Mouse (Mus musculus) gastrocnemius, postnatal 25 days (tissue): ENCODE results near the gene Ctbs. TPM values are rescaled to one million over a fixed set of nuclear protein-coding genes. Genes with fewer than 3 reads are reported as not detected.

Experiments
- DNase-seq: peaks from one replicate; pipeline ENCODE4 v3.0.0; 2022
- long read RNA-seq, 2 experiments: library from polyadenylated mRNA; stranded (forward); transcript quantifications; one replicate each; pipeline ENCODE4 v2.0.0; 2021
- total RNA-seq, 2 experiments: library from RNA; stranded (reverse); gene quantifications; 1 replicate in 1 of 2; 2 replicates in 1 of 2; pipeline ENCODE4 v1.2.3; 2021

The Ctbs gene
- 1 to 10 TPM; 3.3 to 3.8 TPM for total RNA-seq
- long read RNA-seq, experiment 1, partial matches to known transcripts = 0 of 4 reads
- long read RNA-seq, experiment 1, other reads (novel, unspliced or antisense) = 1 of 4 reads
- long read RNA-seq, experiment 2, partial matches to known transcripts = 0 of 1 reads
- long read RNA-seq, experiment 2, other reads (novel, unspliced or antisense) = 1 of 1 reads

- DNase-seq = no peak
Observed at GRCm38 (mm10) chr3:146449745-146450250, at the start of gene Ctbs. Gene Ctbs, plus strand, starts transcription at chr3:146449795.

GRCm38 (mm10) chr3:146403770-146404169 lies 45.8 kb upstream of the Ctbs start:
- no peak for DNase-seq

- peak; percentile 98 for DNase-seq
Observed at GRCm38 (mm10) chr3:146404311-146405201, 45.0 kb upstream of the Ctbs start, which contains the start of gene Ssx2ip. Gene Ssx2ip, plus strand, starts transcription at chr3:146404642.

- DNase-seq = no peak
Observed at GRCm38 (mm10) chr3:146405213-146406006, 44.2 kb upstream of the Ctbs start.

- no peak for DNase-seq
Observed at GRCm38 (mm10) chr3:146406007-146406341, 43.6 kb upstream of the Ctbs start.

GRCm38 (mm10) chr3:146407086-146407721 lies 42.4 kb upstream of the Ctbs start:
- DNase-seq = no peak

- no peak for DNase-seq
Observed at GRCm38 (mm10) chr3:146410114-146410513, 39.5 kb upstream of the Ctbs start.

GRCm38 (mm10) chr3:146412008-146412407 lies 37.6 kb upstream of the Ctbs start:
- no peak for DNase-seq

- no peak for DNase-seq
Observed at GRCm38 (mm10) chr3:146412480-146412879, 37.1 kb upstream of the Ctbs start.

- DNase-seq = no peak
Observed at GRCm38 (mm10) chr3:146413016-146413415, 36.6 kb upstream of the Ctbs start.

- DNase-seq = no peak
Observed at GRCm38 (mm10) chr3:146413992-146414391, 35.6 kb upstream of the Ctbs start.

- DNase-seq = no peak
Observed at GRCm38 (mm10) chr3:146414555-146414954, 35.0 kb upstream of the Ctbs start.

- DNase-seq = no peak
Observed at GRCm38 (mm10) chr3:146417873-146418272, 31.7 kb upstream of the Ctbs start.

- DNase-seq = no peak
Observed at GRCm38 (mm10) chr3:146418901-146419300, 30.7 kb upstream of the Ctbs start.

- no peak for DNase-seq
Observed at GRCm38 (mm10) chr3:146419534-146419933, 30.1 kb upstream of the Ctbs start.

GRCm38 (mm10) chr3:146419992-146420537 lies 29.5 kb upstream of the Ctbs start:
- no peak for DNase-seq

- DNase-seq = no peak
Observed at GRCm38 (mm10) chr3:146421787-146422186, 27.8 kb upstream of the Ctbs start.

- DNase-seq = no peak
Observed at GRCm38 (mm10) chr3:146423710-146424109, 25.9 kb upstream of the Ctbs start.

- DNase-seq = no peak
Observed at GRCm38 (mm10) chr3:146424306-146424900, 25.2 kb upstream of the Ctbs start.

GRCm38 (mm10) chr3:146425902-146426301 lies 23.7 kb upstream of the Ctbs start:
- DNase-seq = no peak

GRCm38 (mm10) chr3:146426489-146426888 lies 23.1 kb upstream of the Ctbs start:
- no peak for DNase-seq
